Mouse (Mus musculus) lung, embryonic 14.5 days (tissue): ENCODE measurements around the gene Aanat. TPM values are rescaled to one million over a fixed set of nuclear protein-coding genes. Genes with fewer than 3 reads are reported as not detected.

ENCODE experiments used
- ATAC-seq: fragments of 200-750 bp; cut with Nextera tagmentation; 2 replicates; pipeline ENCODE4 v1.8.0; 2017; ENCODE audit warnings: mild to moderate bottlenecking, moderate TSS enrichment, moderate library complexity; ENCODE audit not compliant: insufficient read depth
- DNase-seq: peaks from one replicate; pipeline ENCODE4 v3.0.0-alpha.2; 2015
- H3K27ac ChIP-seq: fragments of 300-500 bp; sonication (generic); 2 replicates; pipeline ENCODE4 v1.5.1; 2014; ENCODE audit warnings: low read depth, mild to moderate bottlenecking, moderate library complexity
- H3K27me3 ChIP-seq: fragments of 300-500 bp; sonication (generic); 2 replicates; pipeline ENCODE4 v1.6.1; 2014; ENCODE audit warnings: low read length, control low read depth; ENCODE audit not compliant: insufficient read depth
- H3K36me3 ChIP-seq: fragments of 300-500 bp; sonication (generic); 2 replicates; pipeline ENCODE4 v1.6.1; 2014; ENCODE audit warnings: control low read depth; ENCODE audit not compliant: insufficient read depth
- H3K4me1 ChIP-seq: fragments of 300-500 bp; sonication (generic); 2 replicates; pipeline ENCODE4 v1.6.1; 2014; ENCODE audit warnings: antibody characterized with exemption, control low read depth; ENCODE audit not compliant: insufficient read depth
- H3K4me2 ChIP-seq: fragments of 300-500 bp; sonication (generic); 2 replicates; pipeline ENCODE4 v1.6.1; 2014; ENCODE audit warnings: mild to moderate bottlenecking
- H3K4me3 ChIP-seq: fragments of 300-500 bp; sonication (generic); 2 replicates; pipeline ENCODE4 v1.5.1; 2014; ENCODE audit warnings: low read depth, low read length
- H3K9ac ChIP-seq: fragments of 300-500 bp; sonication (generic); 2 replicates; pipeline ENCODE4 v1.6.1; 2014
- H3K9me3 ChIP-seq: fragments of 300-500 bp; sonication (generic); 2 replicates; pipeline ENCODE4 v1.6.1; 2016; ENCODE audit warnings: low read depth, low read length, control low read depth
- CTCF ChIP-seq: IDR thresholded peaks from 2 replicates; pipeline ENCODE4 v1.5.1; 2016; ENCODE audit warnings: antibody characterized with exemption, low read depth
- WGBS: fragments of 180-500 bp; shearing (Covaris S2); extraction: QIAGEN DNeasy Blood & Tissue Kit; methylation state at CpG from one replicate; pipeline ENCODE4 v1.1.7; 2014; 5-methylcytosine and 5-hydroxymethylcytosine counted together
- polyA plus RNA-seq: library from polyadenylated mRNA; unstranded; fragments of >200 nt; fragmentation: Nextera tagmentation; extraction: Ambion mirVana; gene quantifications from 2 replicates; pipeline ENCODE4 v1.2.1, GENCODE M21; 2014

The Aanat gene
- polyA plus RNA-seq, 1 experiment from 2014 or later = not detected

DNA sequence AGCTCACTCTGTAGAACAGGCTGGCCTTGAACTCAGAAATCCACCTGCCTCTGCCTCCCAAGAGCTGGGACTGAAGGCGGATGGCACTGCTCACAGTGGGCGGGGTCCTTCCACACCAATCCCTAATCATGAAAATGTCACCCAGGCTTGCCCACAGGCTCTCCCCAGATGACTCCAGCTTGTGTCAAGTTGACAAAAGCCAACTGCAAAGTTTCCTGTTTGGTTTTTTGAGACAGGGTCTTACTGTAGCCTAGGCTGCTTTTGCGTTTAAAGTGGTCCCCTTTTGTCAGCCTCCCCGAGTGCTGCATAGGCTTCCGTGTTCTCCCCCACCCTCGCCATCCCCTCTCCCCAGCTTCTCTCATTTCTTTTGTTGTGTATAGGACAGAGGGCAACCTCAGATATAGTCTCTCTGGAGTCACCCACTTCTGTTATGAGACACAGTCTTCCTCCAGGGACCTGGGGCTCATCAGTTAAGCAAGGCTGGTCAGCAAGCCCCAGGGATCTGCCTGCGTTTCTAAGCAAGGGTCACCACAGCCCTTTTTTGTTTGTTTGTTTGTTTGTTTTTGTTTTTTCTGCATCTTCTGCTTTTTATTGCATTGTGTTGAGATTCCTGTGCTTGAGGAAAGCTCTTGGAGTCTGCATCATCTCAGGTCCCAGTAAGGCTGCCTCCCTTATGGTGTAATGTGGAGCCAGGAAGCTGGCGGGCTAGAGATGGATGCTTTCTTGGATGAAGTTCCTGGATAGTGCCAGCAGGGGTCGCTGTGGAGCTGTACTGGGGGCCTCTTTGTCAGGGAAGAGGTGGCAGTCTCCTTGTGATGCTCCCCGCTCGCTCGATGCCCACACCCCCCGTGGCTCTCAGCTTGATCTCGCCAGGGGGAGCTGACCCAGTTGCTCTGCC lies 56.7 kb downstream of the Aanat start:
- H3K27me3 ChIP-seq = no peaks in the 10 kb centered on the region
- DNase-seq = peak; percentile 94
- peaks cover 15% of the 10 kb centered on the region; the same call in 1 of the 2 replicates for H3K4me1 ChIP-seq
- H3K4me3 ChIP-seq = no peak overlapping the region
- peak overlapping the region; percentile 48 for H3K4me2 ChIP-seq
- no peak overlapping the region for H3K9ac ChIP-seq
- H3K27ac ChIP-seq = no peak overlapping the region
- WGBS = 30% methylated on average over 14 of the region's 14 CpGs
- TF ChIP-seq CTCF = peak; percentile 97
- H3K36me3 ChIP-seq = no peaks in the 10 kb centered on the region
- ATAC-seq = peak; percentile 42
- no peaks in the 10 kb centered on the region for H3K9me3 ChIP-seq

DNA sequence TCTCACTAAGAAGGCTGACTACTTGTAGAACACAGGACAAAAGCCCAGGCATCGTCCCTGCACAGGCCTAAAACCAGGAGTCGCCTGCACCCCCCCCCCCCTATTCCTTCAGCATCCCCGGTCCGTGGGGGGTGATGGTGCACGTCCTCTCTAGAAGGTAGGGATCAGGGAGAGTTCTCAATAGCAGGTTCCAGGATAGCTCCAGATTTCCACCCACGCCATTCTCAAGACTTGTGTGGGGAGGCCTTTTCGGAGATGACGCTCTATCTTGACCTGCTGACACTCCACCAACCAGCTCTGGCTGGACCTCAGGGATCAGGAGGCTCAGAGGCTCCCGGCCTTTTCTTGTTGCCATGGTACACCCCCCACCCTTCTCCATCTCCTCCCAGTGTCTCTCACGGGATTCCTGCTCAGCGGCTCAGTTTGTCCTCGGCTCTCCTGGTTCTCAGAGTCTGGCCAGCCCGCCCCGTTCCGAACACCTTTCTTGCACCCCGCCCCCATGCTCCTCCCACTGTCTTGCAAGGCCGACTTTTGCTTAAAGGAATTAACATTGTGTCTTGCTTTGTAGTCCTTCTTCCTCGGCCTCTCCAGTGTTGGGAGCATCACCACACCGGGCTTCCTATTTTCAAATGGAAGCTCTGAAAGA lies 57.5 kb downstream of the Aanat start:
- Histone ChIP-seq H3K4me2 (peak overlapping the region; percentile 48), H3K4me3 (no peak overlapping the region), H3K4me1 (peaks cover 23% of the 10 kb centered on the region; the same call in 1 of the 2 replicates), H3K27me3 (no peaks in the 10 kb centered on the region), H3K27ac (0 out of 2 replicates have a peak overlapping the region, but pooled peaks have one; percentile 2), H3K9me3 (no peaks in the 10 kb centered on the region), H3K9ac (0 out of 2 replicates have a peak overlapping the region, but pooled peaks have one; percentile 3), H3K36me3 (no peaks in the 10 kb centered on the region)
- DNase-seq (peak; percentile 31), ATAC-seq (no peak)
- no peak for TF ChIP-seq CTCF
- WGBS = 10% methylated on average over 19 of the region's 19 CpGs

DNA sequence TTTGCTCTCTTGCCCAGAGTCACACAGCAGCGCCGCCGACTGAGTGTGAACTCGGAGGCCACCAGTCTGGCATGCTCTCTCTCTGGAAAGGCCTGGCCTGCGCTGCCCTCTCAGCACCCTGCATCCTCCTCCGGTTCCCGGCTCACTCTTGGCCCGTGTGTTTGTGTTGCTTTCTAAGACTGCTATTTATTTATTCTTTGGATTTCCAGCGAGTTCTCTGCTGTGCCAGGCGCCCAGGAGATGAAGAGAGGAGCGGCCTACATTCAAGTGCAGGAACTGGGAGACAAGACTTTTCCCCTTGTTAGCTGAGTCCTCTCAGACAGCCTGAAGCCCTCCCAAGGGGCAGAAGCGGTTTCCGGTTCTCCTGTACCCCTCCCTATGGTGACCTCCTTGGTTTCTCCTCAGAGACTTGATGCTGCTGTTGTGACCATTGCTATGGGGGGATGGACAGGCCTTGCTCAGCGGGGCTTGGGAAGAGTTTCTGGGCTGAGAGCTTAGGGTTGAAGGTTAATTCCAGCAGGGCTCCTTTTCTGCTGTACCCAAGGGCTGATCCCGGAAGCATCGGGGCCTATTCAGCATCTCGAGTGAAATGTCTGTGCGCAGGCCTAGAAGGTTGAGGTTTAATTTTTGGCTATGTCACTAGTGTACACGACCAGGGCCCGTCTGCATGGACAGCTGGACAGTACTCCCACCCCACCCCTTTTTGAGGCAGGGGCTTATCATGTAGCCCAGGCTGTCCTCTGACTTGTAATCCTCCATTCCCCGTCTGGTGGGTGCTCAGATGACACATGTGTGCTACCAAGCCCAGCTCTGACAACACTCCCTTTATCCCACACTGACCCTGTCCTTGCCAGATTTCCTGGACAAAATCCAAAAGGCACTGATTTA lies 58.2 kb downstream of the Aanat start:
- Histone ChIP-seq H3K27me3 (no peaks in the 10 kb centered on the region), H3K9me3 (no peaks in the 10 kb centered on the region), H3K4me3 (no peak overlapping the region), H3K4me2 (peak overlapping the region; percentile 48; the same call in 1 of the 2 replicates), H3K27ac (0 out of 2 replicates have a peak overlapping the region, but pooled peaks have one; percentile 2), H3K36me3 (no peaks in the 10 kb centered on the region), H3K9ac (no peak overlapping the region), H3K4me1 (peaks cover 23% of the 10 kb centered on the region; the same call in 1 of the 2 replicates)
- DNase-seq (peak; percentile 36), ATAC-seq (no peak)
- no peak for TF ChIP-seq CTCF
- WGBS = 39% methylated on average over 21 of the region's 21 CpGs

DNA sequence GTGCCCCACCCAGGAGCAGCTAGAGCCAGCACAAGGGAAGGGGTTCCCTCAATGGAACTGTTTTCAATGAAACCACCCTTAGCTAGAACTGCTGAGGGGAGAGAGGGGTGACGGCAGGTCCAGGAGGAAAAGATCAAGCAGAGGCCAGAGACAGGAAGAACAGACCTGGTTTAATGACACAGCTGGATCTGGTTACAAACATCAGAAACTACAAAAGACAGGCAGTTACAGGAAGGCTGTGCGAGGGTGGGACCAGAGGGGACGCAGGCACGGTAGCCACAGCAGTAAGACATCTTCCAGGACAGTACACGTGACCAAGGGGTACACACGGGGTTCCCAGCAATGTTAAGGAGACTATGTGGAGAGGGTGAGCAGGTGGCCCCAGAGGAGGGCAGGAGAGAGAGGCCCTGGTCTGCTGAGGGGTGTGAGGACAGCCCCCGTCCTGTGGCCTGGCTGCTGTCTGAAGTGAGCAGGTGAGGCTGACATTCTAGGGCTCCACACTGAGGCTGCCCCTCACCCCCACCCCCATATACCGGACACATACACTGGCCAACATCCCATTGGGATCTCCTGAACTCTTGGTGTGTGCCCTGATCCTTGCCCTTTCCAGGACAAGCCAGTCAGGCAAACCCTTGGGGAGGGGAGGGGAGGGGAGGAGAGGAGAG lies 59.3 kb downstream of the Aanat start:
- DNase-seq = no peak
- no peaks in the 10 kb centered on the region for H3K36me3 ChIP-seq
- no peak for ATAC-seq
- no peaks in the 10 kb centered on the region for H3K9me3 ChIP-seq
- peaks cover 23% of the 10 kb centered on the region; the same call in 1 of the 2 replicates for H3K4me1 ChIP-seq
- H3K27ac ChIP-seq = no peak overlapping the region
- no peak overlapping the region for H3K4me3 ChIP-seq
- TF ChIP-seq CTCF = no peak
- WGBS = 53% methylated on average over 8 of the region's 8 CpGs
- H3K4me2 ChIP-seq = no peak overlapping the region
- no peaks in the 10 kb centered on the region for H3K27me3 ChIP-seq
- no peak overlapping the region for H3K9ac ChIP-seq

- 60% methylated on average over 11 of the region's 11 CpGs for WGBS
- H3K27ac ChIP-seq = no peak overlapping the region
- DNase-seq (no peak), ATAC-seq (no peak)
- no peak overlapping the region for H3K4me2 ChIP-seq
- no peak for TF ChIP-seq CTCF
- peaks cover 23% of the 10 kb centered on the region; the same call in 1 of the 2 replicates for H3K4me1 ChIP-seq
- H3K9me3 ChIP-seq = no peaks in the 10 kb centered on the region
- no peak overlapping the region for H3K4me3 ChIP-seq
- no peak overlapping the region for H3K9ac ChIP-seq
- H3K27me3 ChIP-seq = no peaks in the 10 kb centered on the region
- no peaks in the 10 kb centered on the region for H3K36me3 ChIP-seq
These were observed 59.9 kb downstream of the Aanat start for GRCm38 (mm10) chr11:116646136-116646535.

- Histone ChIP-seq H3K9ac (no peak overlapping the region), H3K4me1 (peaks cover 23% of the 10 kb centered on the region; the same call in 1 of the 2 replicates), H3K9me3 (no peaks in the 10 kb centered on the region), H3K27me3 (0 out of 2 replicates have a peak, but pooled peaks cover 4% of the 10 kb centered on the region), H3K4me2 (no peak overlapping the region), H3K36me3 (no peaks in the 10 kb centered on the region), H3K4me3 (no peak overlapping the region), H3K27ac (no peak overlapping the region; the same call in 1 of the 2 replicates)
- TF ChIP-seq CTCF = no peak
- DNase-seq (no peak), ATAC-seq (no peak)
- WGBS = 84% methylated on average over 7 of the region's 7 CpGs
These were observed 60.5 kb downstream of the Aanat start for GRCm38 (mm10) chr11:116646771-116647170.

Other genes starting within 250 kb of the Aanat start
- 13.9 and 16.8 TPM in 2 replicates for gene Rnf157, start 173.4 kb upstream of the Aanat start, polyA plus RNA-seq
- gene Ubald2, start 152.3 kb upstream of the Aanat start, polyA plus RNA-seq = 64.9 and 66.7 TPM in 2 replicates
- 0.45 TPM in 1 of 2 replicates, not detected in the other for gene Qrich2, start 120.2 kb upstream of the Aanat start, polyA plus RNA-seq
- gene Prpsap1, start 92.2 kb upstream of the Aanat start, polyA plus RNA-seq = 191 and 206 TPM in 2 replicates
- 4.0 and 5.5 TPM in 2 replicates for gene Sphk1, start 55.5 kb upstream of the Aanat start, polyA plus RNA-seq
- 17.4 and 22.8 TPM in 2 replicates for gene Ube2o, start 5.0 kb upstream of the Aanat start, polyA plus RNA-seq
- gene Rhbdf2, start 40.6 kb downstream of the Aanat start, polyA plus RNA-seq = 8.9 and 9.8 TPM in 2 replicates
- 0.53 and 1.6 TPM in 2 replicates for gene Prcd, start 67.1 kb downstream of the Aanat start, polyA plus RNA-seq
- gene Cygb, start 67.9 kb downstream of the Aanat start, polyA plus RNA-seq = 9.5 and 10.0 TPM in 2 replicates
- gene St6galnac1, start 189.1 kb downstream of the Aanat start, polyA plus RNA-seq = not detected in 2 replicates
- 13.7 and 15.9 TPM in 2 replicates for gene Mxra7, start 241.6 kb downstream of the Aanat start, polyA plus RNA-seq